Mouse (Mus musculus) kidney, postnatal 25 days (tissue): Measurements from ENCODE around the gene Rab20.
"Not testable (repeated sequence)": the region's sequence is repeated elsewhere in the genome, so short reads cannot be mapped to it uniquely, and the experiment has no call there.

Source experiments
- DNase-seq, 2 experiments: peaks; one replicate each; pipeline ENCODE4 v3.0.0; 2021; ENCODE audit warnings: mixed read lengths in 2 of 2

The Rab20 gene

DNA sequence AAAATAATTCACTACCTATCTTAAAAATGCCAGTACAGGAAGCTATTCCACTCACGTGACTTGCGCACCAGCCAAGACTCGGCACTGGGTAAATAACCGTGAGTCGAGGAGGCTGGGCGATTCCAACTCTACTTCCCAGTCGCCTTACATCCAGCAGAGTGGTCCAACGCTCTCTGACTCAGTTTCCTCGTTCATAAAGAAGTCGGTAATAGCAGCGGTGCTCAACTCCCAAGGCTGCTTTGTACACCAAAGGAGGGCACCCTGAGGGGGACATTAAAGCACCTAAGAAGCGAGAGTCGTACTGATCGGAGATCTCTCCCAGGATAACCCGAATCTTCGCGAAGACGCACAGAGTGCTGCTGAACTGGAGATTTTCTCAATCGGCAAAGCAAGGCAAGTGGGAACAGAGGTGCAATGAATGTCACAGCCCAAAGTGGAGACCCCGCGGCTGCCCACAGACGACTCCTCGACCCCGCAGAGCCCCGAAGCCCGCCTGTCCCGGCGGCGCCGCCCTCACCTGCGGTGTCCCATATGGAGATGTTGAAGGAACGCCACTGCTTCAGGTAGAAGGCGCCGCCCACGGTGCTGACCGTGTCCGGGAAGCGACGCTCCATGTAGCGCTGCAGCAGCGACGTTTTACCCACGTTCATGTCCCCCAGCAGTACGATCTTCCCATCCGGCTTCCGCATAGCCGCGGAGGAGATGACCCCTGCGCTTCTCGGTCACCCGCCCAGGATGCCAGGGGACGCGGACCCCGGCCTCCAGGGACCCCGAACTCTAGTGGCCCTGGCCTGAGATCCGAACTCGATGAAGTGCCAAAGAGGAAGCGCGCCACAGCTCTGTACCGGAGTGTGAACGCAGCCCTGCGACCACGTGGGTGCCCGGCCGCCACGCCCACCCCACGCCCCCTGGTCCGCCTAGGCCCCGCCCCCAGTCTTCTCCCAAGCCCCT, at the start of gene Rab20:
Gene Rab20, minus strand, starts transcription at position 900 of the 951 bp plus-strand sequence.
- DNase-seq = peak; percentile 91 to 94

DNA sequence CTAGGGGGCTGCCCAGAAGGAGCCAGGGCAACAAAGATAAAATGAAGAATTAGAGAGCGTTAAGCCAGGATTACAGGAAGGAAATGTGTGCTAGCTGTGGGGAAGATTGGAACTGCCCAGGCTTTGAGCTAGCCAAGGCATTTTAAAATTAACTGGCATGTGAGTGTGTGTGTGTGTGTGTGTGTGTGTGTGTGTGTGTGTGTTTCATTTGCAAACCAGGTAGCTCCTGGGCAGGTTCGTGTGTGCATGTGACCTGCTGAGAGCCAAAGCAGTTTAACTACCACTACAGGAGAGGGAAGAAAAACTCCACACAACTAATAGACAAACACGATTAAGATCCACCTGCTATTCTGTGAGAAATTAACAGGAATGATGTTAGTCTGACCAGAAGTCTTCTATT, 44.8 kb upstream of the Rab20 start:
- DNase-seq = peak; percentile 25 to 65

DNA sequence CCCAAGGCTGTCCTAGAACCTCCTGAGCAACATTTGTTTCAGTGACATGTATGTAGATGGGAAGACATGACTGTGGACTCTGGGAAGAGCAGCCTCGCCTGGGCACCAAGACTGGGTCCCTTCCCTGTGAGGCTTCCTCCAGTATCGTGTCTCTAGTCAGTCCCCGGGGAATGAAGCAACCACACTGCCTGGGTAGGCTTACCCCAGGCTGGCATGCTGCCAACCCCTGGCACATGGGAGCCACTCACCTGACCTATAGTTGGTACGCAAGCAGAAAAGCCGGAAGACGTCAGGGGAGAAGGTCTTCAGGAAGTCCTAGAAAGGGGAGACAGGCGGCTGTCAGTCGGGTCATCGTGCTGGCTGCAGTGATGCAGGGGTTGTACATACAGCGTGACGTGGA, 40.2 kb upstream of the Rab20 start:
- peak in 1 of 2 experiments; percentile 12 for DNase-seq

DNA sequence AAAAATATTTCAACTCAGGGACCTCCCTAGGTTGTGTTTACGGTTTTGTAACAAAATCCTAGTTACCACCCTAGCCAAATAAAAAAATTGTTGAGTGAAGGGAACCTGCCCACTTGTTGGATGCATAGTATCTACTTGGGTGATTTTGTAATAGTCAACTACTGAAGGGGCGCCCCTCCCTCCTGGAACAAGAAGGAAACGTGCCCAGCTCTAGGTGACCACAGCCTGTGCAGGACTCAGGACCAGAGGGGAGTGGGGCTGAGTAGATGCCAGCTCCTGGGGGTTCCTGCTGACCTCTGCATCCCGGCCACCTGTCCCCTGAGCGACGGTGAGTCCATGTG, 39.5 kb upstream of the Rab20 start:
- DNase-seq = no peak

DNA sequence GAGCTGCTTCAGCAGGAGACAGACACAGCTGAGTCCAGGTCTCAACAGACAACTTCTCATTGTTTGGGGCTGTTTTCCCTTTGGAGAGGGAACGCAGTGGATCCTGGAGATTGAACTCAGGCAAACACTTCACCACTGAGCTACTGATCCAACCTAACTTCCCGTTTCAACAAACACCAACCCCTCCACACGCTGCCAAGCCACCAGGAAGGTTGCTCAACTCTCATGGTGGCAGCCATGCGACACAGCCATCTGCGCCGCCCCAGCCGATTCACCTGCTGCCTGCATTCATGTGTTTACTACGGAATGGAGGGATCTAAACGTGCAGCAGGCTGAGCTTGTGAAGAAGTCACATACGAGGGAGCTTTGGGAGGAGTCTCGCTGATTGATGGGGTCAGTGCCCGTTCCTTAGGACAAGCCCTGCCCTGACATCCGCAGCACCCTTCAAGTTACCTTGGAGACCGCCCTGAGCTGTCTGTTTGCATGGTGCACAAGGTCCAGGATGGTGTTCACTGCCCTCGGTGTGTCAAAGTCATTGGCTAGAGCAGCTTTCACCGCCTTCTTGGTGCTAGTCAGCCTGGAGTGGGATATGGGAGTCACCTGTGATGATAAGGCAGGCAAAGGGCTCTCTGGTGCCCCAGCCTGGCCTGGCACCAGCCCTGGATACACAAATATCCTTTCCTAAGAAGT, 39.0 kb upstream of the Rab20 start:
- DNase-seq = no peak

DNA sequence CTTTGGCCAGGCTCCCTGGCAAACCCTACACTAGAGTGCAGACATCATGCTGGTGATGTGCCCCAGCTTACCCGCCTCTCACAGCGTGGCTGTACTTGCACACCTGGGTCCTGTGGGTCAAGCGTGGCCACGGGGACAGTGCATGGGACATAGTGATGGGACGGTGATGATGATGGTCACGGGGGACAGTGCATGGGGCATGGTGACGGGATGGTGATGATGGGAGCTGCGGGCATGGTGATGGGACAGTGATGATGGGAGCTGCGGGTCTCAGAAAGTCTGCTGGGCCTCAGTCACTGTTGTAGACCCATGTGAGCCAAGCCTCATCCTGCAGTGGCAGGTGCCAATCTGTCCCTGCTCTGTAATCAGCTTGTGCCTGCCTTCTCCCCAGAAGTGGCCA, 37.8 kb upstream of the Rab20 start:
- no peak for DNase-seq

DNA sequence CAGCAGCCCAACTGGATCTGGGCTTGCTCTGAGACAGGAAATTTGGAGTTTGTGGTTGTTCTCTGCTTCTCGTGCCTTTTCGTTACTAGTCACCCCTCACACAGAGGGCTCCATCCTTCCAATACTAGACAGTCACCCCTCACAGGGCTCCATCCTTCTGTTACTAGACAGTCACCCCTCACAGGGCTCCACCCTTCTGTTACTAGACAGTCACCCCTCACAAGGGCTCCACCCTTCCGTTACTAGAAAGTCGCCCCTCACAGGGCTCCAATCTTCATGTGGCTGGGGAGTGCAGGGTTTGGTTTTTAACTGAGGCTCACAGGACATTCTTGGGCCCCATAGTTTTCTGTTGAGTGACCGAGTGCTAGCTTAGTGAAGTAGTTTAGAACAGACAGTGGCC, 34.7 kb upstream of the Rab20 start:
- no peak for DNase-seq

DNA sequence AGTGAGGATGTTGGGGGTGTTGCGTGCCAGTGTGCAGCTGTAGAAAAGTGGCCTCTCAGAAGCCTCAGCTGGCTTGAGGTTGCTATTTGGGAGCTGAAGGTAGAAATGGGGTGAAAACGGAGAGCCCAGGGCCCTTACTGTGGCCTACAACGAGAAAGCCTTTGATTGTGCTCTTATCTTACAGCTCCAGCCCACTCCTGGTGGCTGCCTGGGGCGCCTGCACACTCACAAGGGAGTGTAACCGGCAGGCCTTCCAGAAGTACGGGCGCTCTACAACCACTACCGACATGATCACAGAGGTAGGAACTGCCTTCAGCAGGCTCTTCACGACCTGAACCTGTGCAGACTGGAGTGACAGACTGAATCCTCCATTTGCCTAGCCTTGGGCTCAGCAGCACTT, 34.2 kb upstream of the Rab20 start:
- no peak for DNase-seq

DNA sequence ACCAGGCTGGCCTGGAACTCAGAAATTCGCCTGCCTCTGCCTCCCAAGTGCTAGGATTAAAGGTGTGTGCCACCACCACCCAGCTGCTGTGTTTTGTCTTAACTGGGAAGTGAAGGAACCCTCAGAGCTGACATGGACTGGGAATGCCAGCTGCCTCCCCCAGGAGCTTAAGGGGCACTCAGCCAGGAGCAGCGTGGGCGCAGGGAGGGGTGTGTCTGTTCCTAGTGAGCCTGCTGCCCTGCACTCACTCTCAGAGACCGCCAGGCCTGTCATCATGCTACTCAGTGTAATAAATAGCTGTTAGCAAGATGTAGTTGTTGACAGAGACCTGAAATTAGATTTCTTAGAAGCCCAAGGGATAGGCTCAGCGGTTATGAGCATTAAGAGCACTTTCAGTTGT, 32.5 kb upstream of the Rab20 start:
- no peak for DNase-seq

DNA sequence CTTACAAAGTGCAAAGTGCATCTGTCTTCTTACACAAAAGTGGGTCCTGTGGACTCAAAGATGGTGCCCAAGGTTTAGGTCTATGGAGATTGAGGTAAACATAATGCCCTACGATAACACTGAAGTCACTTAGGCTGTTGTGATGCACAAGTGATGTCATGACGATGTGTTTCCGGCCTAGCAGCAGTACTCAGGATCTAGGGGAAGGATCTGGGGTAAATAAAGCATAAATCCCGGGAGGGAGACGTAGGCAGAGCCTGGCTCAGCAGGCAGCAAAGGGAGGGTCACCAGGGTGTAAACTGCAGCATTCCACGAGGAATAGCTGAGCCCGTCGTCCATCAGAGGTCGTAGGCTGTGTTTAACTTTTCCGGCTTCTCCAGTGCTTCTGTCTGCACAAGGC, 30.4 kb upstream of the Rab20 start:
- no peak for DNase-seq

DNA sequence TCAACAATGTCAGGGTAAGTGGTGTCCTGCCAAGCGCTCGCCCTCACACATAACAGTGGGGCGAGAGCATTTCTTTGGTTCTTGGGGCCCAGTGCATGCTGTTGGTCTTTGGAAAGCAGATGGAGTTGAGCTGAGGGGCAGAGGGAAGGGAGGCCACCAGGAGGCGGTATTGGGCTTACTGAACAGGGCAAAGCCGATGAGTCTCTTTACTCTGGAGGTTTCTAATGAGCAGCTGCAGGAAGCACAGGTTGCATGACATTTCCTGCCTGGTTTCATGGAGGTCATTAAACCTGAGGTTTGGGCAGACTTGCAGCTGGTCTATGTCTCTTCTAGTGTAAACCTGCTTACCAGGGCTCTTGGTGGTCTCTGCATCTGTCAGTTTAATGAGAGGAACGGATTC, 28.3 kb upstream of the Rab20 start:
- DNase-seq = peak; percentile 68 to 76

DNA sequence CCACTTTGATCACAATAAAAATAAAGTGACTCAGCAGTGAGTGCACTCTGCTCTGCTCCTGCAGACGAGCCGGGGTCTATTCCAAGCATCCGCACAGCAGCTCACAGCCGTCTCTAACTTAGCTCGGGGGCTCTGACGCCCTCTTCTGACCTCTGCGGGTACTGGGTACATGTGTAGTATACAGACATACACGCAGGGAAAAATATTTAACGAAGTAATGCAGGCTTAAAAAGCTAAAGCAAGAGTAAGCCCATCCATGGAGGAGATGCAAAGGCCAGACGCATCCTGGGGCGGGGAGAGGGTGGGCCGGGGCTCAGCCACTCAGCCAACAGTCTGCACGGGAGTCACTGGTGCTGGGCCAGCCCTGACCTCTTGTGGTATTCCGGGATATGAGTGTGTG, 27.6 kb upstream of the Rab20 start:
- DNase-seq = no peak

DNA sequence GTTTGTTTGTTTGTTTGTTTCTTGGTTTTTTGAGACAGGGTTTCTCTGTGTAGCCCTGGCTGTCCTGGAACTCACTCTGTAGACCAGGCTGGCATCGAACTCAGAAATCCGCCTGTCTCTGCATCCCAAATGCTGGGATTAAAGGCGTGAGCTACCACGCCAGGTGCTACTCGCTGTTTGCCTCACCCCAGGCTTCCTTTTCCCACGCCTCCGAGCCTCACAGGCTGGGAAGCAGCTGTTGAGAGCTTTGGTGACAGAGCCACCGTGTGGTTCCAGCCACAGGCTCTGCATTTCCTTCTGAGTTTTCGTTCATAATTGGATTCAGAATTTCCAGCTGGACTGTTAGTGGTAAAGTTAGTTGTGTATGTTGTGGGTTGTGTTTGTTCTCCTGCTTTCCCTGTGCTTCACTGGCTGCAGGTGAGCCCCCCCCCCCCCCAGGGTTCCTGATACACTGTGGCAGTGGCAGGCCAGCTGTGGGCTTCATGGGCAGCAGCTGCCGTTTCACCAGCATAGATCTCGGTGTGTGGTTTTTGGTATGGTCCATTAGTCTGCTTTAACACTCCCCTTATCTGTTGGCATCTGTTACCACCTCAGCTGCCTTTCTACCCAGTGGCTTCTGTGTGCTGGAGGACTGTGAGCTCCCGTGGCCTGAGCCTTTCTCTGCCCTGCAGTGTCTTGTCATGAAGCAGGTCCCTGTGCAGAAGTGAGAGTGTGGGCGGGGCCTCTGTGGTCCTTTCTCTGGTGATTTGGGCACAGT, 25.1 kb upstream of the Rab20 start:
- no peak for DNase-seq

DNA sequence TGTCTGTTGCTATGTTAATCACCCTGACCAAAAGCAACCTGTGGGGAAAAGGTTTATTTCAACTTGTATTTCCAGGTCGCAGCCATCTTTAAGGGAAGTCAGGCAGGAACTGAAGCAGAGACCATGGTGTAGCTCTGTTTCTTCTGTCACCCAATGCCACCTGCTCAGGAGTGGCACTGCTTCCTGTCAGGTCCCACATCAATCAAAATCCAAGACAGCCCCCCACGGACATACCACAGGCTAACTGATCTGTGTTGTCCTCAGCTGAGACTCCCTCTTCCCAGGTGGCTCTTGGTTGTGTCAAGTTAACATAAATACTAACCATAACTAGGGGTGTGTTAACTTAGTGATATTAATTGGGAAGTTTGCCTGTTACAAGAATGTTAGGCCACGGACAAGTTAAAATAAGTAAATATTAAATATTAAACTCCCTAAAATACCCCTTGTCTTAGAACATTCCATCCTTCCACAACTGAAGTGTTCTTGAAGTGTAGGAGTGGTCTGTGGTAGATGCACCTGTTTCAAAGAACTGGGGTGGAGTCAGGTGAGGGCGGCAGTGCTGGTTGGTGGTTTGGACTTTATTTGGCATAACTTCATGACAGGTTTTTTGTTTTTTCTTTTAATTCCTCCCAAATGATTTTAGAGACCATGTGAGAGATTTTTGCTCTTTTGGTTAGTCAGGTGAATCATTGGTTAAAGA, 20.4 kb upstream of the Rab20 start:
- DNase-seq = no peak

DNA sequence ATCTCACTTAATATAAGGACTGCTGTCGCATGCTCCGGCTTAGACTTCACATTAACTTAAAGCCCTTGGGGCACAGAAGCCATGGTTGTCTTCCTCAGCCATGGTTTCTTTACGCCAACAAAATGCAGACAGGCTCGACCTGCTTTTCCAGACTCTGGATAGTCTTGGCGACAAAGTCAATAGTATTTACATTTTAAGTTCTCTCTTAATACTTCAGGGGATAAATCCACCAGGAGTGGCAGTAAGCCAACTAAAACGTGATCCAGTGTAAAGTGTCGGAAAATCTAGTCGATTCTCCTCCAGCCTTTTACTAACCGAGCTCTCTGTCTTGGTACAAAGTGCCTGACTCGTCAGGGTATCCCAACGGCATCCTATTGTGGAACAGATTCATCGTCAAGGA, 19.8 kb upstream of the Rab20 start:
- no peak for DNase-seq

DNA sequence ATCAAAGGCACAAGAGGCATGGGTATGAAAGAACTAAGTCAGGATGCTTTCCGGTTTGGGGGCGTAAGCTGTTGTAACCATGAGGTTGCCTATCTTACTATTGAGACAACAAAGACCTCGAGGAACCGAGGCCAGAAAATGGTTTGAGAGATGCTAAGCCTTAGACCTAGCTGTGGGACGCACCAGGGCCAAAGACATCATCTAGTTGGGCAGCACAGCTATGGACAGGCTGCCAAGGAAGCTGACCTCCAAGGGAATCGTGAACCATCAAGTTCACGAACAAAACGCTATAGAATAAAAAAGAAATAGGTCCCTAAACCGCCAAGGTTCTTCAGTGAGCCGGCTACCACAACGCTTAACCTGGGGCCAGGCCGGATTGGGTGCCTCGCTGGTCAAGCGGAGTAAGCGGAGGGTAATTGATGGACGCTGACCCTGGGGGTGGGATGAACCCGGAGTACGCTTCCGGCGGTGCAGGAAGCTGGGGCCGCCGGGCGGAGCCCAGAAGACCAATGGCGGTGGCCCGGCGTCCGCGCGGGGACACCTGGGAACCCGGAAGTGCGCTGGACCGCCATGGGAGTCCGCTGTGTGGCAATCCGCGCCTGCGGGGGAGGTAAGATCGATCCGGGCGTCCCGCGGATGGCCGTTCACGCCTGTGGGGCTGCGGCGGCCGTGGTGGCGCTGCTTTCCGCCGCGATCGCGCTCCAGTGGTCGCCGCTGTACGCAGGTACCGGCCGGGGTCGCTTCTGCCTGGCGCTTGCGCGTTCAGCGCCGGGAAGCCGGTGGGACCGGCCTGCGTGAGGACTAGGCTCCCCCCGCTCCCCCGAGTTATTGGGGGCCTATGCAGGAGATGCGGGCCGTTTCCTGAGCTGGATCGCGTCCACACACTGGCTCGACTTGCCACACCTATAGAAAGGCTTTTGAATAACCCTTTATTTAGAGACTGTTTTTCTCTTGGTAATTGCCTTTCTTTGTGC, 18.8 kb upstream of the Rab20 start, which contains the start of gene Naxd:
Gene Naxd, plus strand, starts transcription at position 490 of the 974 bp plus-strand sequence.
- peak; percentile 90 to 97 for DNase-seq

DNA sequence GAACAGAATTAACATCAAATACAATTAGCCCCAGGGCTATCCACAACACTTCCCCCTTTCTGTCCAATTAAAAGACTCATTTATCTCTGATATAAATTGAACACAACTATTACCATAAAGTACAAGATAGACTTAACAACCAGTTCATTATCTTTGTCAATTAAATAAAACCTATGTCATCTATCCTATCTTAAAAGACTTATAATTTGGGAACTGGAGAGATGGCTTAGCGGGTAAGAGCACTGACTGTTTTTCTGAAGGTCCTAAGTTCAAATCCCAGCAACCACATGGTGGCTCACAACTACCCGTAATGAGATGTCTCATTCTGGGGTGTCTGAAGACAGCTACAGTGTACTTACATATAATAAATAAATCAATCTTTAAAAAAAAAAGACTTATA, 13.8 kb upstream of the Rab20 start:
- not testable (repeated sequence) for DNase-seq

DNA sequence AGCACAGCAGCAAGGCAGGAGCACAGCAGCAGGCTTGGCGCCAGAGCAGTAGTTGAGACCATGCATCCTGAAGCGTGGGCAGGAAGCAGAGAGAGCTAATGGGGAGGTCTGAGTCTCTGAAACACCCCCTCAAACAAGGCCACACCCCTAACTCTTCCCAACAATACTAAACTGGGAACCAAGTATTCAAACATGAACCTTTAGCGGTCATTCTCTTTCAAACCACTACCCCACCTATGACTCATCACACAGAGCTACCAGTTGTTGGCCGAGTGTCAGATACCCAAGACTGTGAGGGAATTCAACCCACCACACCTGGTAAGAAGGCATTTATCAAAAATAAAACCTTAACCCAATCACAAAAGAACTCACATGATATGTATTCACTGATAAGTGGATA, 8.7 kb upstream of the Rab20 start:
- no peak for DNase-seq

DNA sequence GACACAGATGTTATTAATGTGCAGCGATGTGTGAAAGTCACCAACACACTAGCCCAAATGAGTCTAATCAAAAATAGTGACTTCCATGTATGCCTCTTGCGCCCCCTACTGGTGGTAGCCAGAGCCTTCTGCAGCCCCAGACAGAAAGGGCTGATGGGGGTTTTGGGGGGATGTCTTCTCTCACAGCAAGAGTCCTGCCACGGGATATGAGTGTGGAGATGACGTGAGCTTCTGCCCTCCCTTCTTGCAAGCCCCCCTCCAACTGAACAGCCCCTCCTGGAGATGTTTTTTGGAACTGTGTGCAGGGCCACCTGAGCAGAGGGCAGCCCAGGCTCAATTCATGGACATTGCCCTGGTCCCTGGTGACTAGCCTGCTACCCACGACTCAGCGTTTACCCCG, 7.6 kb upstream of the Rab20 start:
- DNase-seq = peak; percentile 78 to 90

DNA sequence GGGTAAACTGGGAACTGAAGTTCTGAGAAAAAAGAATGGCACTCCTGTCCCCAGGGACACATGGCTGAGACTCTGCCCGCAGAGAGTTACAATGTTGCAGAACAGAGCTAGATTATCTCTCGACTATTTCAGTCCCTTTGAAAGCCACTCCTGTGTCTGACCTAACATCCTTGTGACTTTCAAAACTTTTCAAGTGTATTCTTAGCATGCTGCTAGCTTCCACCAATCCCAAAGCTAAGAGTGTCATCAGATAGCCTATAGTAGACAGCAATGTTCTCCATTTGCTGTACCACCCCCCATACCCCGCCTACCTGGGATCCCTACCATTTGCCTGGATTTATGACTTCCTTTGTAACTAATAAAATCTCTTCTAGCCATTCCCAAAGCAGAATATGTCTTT, 4.0 kb upstream of the Rab20 start:
- DNase-seq = peak in 1 of 2 experiments; percentile 9

DNA sequence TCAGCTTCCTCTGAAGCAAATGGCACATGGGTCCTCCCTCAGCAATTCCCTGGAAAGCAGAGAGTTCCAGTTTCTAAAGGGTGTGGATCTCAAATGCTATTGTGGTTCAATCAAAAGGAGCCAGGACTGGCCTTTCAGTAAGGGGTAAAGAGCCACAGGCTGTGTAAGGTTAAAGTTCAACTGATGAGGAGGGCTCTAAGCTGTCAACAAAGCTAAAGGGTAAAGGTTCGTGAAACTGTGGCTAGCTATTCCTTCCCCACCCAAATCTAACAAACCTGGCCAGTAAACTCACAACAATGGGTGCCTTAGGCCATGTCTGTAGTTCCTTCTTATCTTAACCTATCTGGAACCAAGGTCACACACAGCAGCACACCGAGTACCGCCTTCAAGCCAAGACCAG, 3.4 kb upstream of the Rab20 start:
- no peak for DNase-seq

DNA sequence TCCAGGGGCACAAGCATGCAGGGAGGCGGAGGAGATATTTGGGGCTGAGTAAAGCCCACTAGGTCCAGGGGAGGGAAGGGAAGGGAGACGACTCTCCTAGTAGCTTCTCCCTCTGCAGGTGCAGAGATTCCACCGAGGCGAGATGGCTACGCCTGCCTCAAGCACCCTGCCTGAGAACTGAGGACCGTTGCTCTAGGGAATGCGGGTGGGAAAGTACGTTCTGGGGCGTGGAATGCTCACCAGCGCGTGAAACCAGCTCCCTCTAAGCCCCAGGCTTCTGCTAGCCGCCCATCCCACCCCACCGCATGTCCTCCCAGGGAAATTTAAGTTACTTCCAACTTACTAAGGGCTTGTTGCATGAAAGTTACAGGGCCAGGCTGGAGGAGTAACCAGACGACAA, 1.1 kb upstream of the Rab20 start:
- DNase-seq = peak; percentile 56 to 73
